9 mouse cellular contexts compared by ENCODE assay signal in genomic region chr11:113803321-113803941, GRCm38 (mm10). TPM values are rescaled to one million over a fixed set of nuclear protein-coding genes. Genes with fewer than 3 reads are reported as not detected.
DNase-seq lines count a peak whose midpoint lies in the region.
"Had no signal": no experiment of that assay in that cellular context is flagged by ENCODE, and none has a peak within 500 bp of the region (broad histone marks: within the 10 kb centered on the region; RNA-seq: fewer than 3 reads in every experiment).

No protein-coding gene starts in this region.

- peak; percentile 29 for DNase-seq in ovary, postnatal 14 days (ENCODE audit: low spot score)
- no peak for DNase-seq in ovary, postnatal 10 days (ENCODE audit: low spot score)
- DNase-seq in brain, adult 2 months (ENCODE audit: low read depth, low spot score), result peak; percentile 20
- DNase-seq in liver, result peak; percentile 44
- DNase-seq in thymus, postnatal 36 days, result peak; percentile 66
- no peak for DNase-seq in left cerebral cortex, adult 18-20 months (ENCODE audit: low spot score in 2 of 2)
- no peak for DNase-seq in layer of hippocampus, adult 9-10 months (ENCODE audit: low spot score)
- DNase-seq in cerebellum, postnatal 36 days, result no peak
- DNase-seq: cerebellum, adult 11 months had no signal

RNA-seq across cellular contexts. Expression of gene Cdc42ep4, which starts 51.8 kb away (rescaled TPM):
- 10 to 100 TPM; 26.6 to 28.8 TPM for total RNA-seq in left cerebral cortex, adult 18-20 months (2021)

Comparison
In these comparisons a context has a peak if more than half of its experiments do, and no peak if none do; other contexts are left out.
1. DNase-seq: peak in ovary, postnatal 14 days (single experiment), brain, adult 2 months (single experiment), liver (single experiment) and thymus, postnatal 36 days (2 of 2); none in ovary, postnatal 10 days (single experiment), left cerebral cortex, adult 18-20 months (0 of 2), layer of hippocampus, adult 9-10 months (single experiment) and cerebellum, postnatal 36 days (0 of 2).